Mouse (Mus musculus): ENCODE data around the gene Gm45785. TPM values are rescaled to one million over a fixed set of nuclear protein-coding genes. Genes with fewer than 3 reads are reported as not detected.

The Gm45785 gene
- 0.25 TPM in 1 of 2 replicates, not detected in the other for polyA plus RNA-seq (2015; fragmentation: Nextera tagmentation; extraction: Ambion mirVana)

GRCm38 (mm10) chr7:140855860-140856784 is at the start of gene Gm45785:
Gene Gm45785 (minus strand): TSS chr7:140856331.

GRCm38 (mm10) chr7:140900220-140900619 is 44.1 kb upstream of the Gm45785 start, which contains the start of gene Cox8b:
Gene Cox8b (minus strand): TSS chr7:140900446.

GRCm38 (mm10) chr7:140881696-140882468 is 25.8 kb upstream of the Gm45785 start, which contains the start of the genes Psmd13 and Sirt3:
Gene Psmd13 (plus strand): TSS chr7:140881968.
Gene Sirt3 (minus strand): TSS chr7:140882309.

GRCm38 (mm10) chr7:140857550-140858505 is 1.7 kb upstream of the Gm45785 start, which contains the start of gene Bet1l:
Gene Bet1l (minus strand): TSS chr7:140857577.

GRCm38 (mm10) chr7:140856785-140857549 is 836 bp upstream of the Gm45785 start, which contains the start of gene Ric8a:
Gene Ric8a (plus strand): TSS chr7:140856957.

GRCm38 (mm10) chr7:140847755-140848580 is 8.2 kb downstream of the Gm45785 start, which contains the start of gene Odf3:
Gene Odf3 (plus strand): TSS chr7:140847805.

GRCm38 (mm10) chr7:140844905-140845665 is 11.0 kb downstream of the Gm45785 start, which contains the start of gene Scgb1c1:
Gene Scgb1c1 (plus strand): TSS chr7:140845547.

GRCm38 (mm10) chr7:140834968-140835757 is 21.0 kb downstream of the Gm45785 start, which contains the start of gene Urah:
Gene Urah (plus strand): TSS chr7:140835018.

GRCm38 (mm10) chr7:140821653-140822329 is 34.3 kb downstream of the Gm45785 start, which contains the start of gene Zfp941:
Gene Zfp941 (minus strand): TSS chr7:140822178.

GRCm38 (mm10) chr7:140787406-140788052 is 68.6 kb downstream of the Gm45785 start, which contains the start of gene Syce1:
Gene Syce1 (minus strand): TSS chr7:140787852.

Other genes starting within 250 kb of the Gm45785 start
- not detected in 2 replicates for gene Olfr61, start 227.4 kb downstream of the Gm45785 start, polyA plus RNA-seq (2015; fragmentation: Nextera tagmentation; extraction: Ambion mirVana)
- gene Olfr53, start 209.9 kb downstream of the Gm45785 start, polyA plus RNA-seq (2015; fragmentation: Nextera tagmentation; extraction: Ambion mirVana), result not detected in 2 replicates
- gene Olfr539, start 196.4 kb downstream of the Gm45785 start, polyA plus RNA-seq (2015; fragmentation: Nextera tagmentation; extraction: Ambion mirVana), result not detected in 2 replicates
- gene Olfr45, start 174.4 kb downstream of the Gm45785 start, polyA plus RNA-seq (2015; fragmentation: Nextera tagmentation; extraction: Ambion mirVana), result not detected in 2 replicates
- not detected in 2 replicates for gene Olfr541, start 159.1 kb downstream of the Gm45785 start, polyA plus RNA-seq (2015; fragmentation: Nextera tagmentation; extraction: Ambion mirVana)
- 12.7 and 27.0 TPM in 2 replicates for gene Cyp2e1, start 92.6 kb downstream of the Gm45785 start, polyA plus RNA-seq (2015; fragmentation: Nextera tagmentation; extraction: Ambion mirVana)
- gene Syce1, start 68.5 kb downstream of the Gm45785 start, polyA plus RNA-seq (2015; fragmentation: Nextera tagmentation; extraction: Ambion mirVana), result 0.12 and 0.17 TPM in 2 replicates
- gene Zfp941, start 34.2 kb downstream of the Gm45785 start, polyA plus RNA-seq (2015; fragmentation: Nextera tagmentation; extraction: Ambion mirVana), result 5.0 and 6.4 TPM in 2 replicates
- gene Urah, start 21.3 kb downstream of the Gm45785 start, polyA plus RNA-seq (2015; fragmentation: Nextera tagmentation; extraction: Ambion mirVana), result 7.2 and 14.5 TPM in 2 replicates
- gene Scgb1c1, start 10.8 kb downstream of the Gm45785 start, polyA plus RNA-seq (2015; fragmentation: Nextera tagmentation; extraction: Ambion mirVana), result 0.52 TPM in 1 of 2 replicates, not detected in the other
- gene Odf3, start 8.5 kb downstream of the Gm45785 start, polyA plus RNA-seq (2015; fragmentation: Nextera tagmentation; extraction: Ambion mirVana), result 0.22 and 0.55 TPM in 2 replicates
- 62.1 and 64.0 TPM in 2 replicates for gene Ric8a, start 626 bp upstream of the Gm45785 start, polyA plus RNA-seq (2015; fragmentation: Nextera tagmentation; extraction: Ambion mirVana)
- 82.4 and 86.6 TPM in 2 replicates for gene Bet1l, start 1.2 kb upstream of the Gm45785 start, polyA plus RNA-seq (2015; fragmentation: Nextera tagmentation; extraction: Ambion mirVana)
- 197 and 202 TPM in 2 replicates for gene Psmd13, start 25.6 kb upstream of the Gm45785 start, polyA plus RNA-seq (2015; fragmentation: Nextera tagmentation; extraction: Ambion mirVana)
- gene Sirt3, start 26.0 kb upstream of the Gm45785 start, polyA plus RNA-seq (2015; fragmentation: Nextera tagmentation; extraction: Ambion mirVana), result 41.8 and 43.2 TPM in 2 replicates
- gene Cox8b, start 44.1 kb upstream of the Gm45785 start, polyA plus RNA-seq (2015; fragmentation: Nextera tagmentation; extraction: Ambion mirVana), result 9.3 and 12.2 TPM in 2 replicates
- 2.6 and 3.3 TPM in 2 replicates for gene Nlrp6, start 64.6 kb upstream of the Gm45785 start, polyA plus RNA-seq (2015; fragmentation: Nextera tagmentation; extraction: Ambion mirVana)
- gene Pgghg, start 85.1 kb upstream of the Gm45785 start, polyA plus RNA-seq (2015; fragmentation: Nextera tagmentation; extraction: Ambion mirVana), result 19.7 and 28.7 TPM in 2 replicates
- gene Ifitm5, start 94.0 kb upstream of the Gm45785 start, polyA plus RNA-seq (2015; fragmentation: Nextera tagmentation; extraction: Ambion mirVana), result 1.3 and 2.1 TPM in 2 replicates
- gene Gm45717, start 99.6 kb upstream of the Gm45785 start, polyA plus RNA-seq (2015; fragmentation: Nextera tagmentation; extraction: Ambion mirVana), result 0.72 and 0.97 TPM in 2 replicates
- gene Ifitm2, start 99.7 kb upstream of the Gm45785 start, polyA plus RNA-seq (2015; fragmentation: Nextera tagmentation; extraction: Ambion mirVana), result 1,477 and 1,600 TPM in 2 replicates
- gene Ifitm1, start 110.9 kb upstream of the Gm45785 start, polyA plus RNA-seq (2015; fragmentation: Nextera tagmentation; extraction: Ambion mirVana), result 61.4 and 162 TPM in 2 replicates
- gene Ifitm3, start 154.4 kb upstream of the Gm45785 start, polyA plus RNA-seq (2015; fragmentation: Nextera tagmentation; extraction: Ambion mirVana), result 482 and 553 TPM in 2 replicates
- gene Ifitm6, start 161.6 kb upstream of the Gm45785 start, polyA plus RNA-seq (2015; fragmentation: Nextera tagmentation; extraction: Ambion mirVana), result 4.0 and 7.5 TPM in 2 replicates
- gene Gm17387, start 172.8 kb upstream of the Gm45785 start, polyA plus RNA-seq (2015; fragmentation: Nextera tagmentation; extraction: Ambion mirVana), result not detected in 2 replicates
- gene B4galnt4, start 204.8 kb upstream of the Gm45785 start, polyA plus RNA-seq (2015; fragmentation: Nextera tagmentation; extraction: Ambion mirVana), result 5.1 and 7.9 TPM in 2 replicates
- 1.1 and 2.5 TPM in 2 replicates for gene Pkp3, start 221.9 kb upstream of the Gm45785 start, polyA plus RNA-seq (2015; fragmentation: Nextera tagmentation; extraction: Ambion mirVana)
- 2.7 and 4.5 TPM in 2 replicates for gene Sigirr, start 244.2 kb upstream of the Gm45785 start, polyA plus RNA-seq (2015; fragmentation: Nextera tagmentation; extraction: Ambion mirVana)